Mouse (Mus musculus): ENCODE results near the gene Zbtb12.
"Not testable (repeated sequence)": the region's sequence is repeated elsewhere in the genome, so short reads cannot be mapped to it uniquely, and the experiment has no call there.

DNA sequence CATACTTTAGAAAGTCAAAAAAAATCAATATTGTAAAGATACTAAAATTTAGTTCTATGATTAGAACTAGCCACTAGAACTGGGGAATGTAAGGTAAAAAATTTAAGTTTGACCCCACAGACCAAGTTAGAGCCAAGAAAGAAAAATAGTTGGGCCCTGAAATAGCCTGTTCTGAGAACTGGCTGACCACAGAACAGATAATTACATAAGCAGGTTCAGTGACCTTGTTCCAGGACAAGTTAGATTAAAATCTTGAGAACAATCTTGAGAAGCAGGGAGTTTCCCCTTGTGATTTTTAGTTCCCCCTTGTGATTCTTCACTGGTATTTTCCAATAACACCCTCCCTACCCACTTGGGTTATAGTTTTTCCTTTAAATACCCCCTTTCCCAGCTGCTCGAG, 48.5 kb upstream of the Zbtb12 start:
- not testable (repeated sequence) for TF ChIP-seq POLR2A (IDR thresholded peaks at IDR 0.05; ENCODE audit: borderline replicate concordance, low read depth, low read length); CTCF (IDR thresholded peaks at IDR 0.05; ENCODE audit: low read depth, low read length)

All from bone marrow macrophage, adult 2 months (primary cell).